Mouse (Mus musculus) left cerebral cortex, postnatal 4 days (tissue): ENCODE measurements at regions not wholly inside any gene's neighbourhood (a gene's known extent, or its start where the extent isn't known, plus 50 kb on each side); places are given as distances from the start of the nearest gene placed in this dataset.

ENCODE experiments used
- DNase-seq: peaks from one replicate; pipeline ENCODE4 v3.0.0-alpha.2; 2022
- intact Hi-C: fragments of 180-260 bp; cut with DNase I; formaldehyde crosslinking; loops from one replicate; pipeline ENCODE4 v1.15.1; 2025

- no peak for DNase-seq
- intact Hi-C loops = no loop called here
Measured at GRCm38 (mm10) chr10:54601993-54602392, 525.6 kb upstream of the Man1a start.

GRCm38 (mm10) chr10:54595072-54595471 lies 518.7 kb upstream of the Man1a start:
- DNase-seq = no peak

GRCm38 (mm10) chr10:54558636-54559035 lies 482.2 kb upstream of the Man1a start:
- intact Hi-C loops = no loop called here
- peak; percentile 38 for DNase-seq

More at GRCm38 (mm10) chr10:54595072-54595471, 518.7 kb upstream of the Man1a start:
- intact Hi-C loops = no loop called here

- DNase-seq = no peak
- intact Hi-C loops = no loop called here
Measured at GRCm38 (mm10) chr10:54551734-54552397, 475.5 kb upstream of the Man1a start.

GRCm38 (mm10) chr10:54550665-54551064 lies 474.3 kb upstream of the Man1a start:
- no peak for DNase-seq
- intact Hi-C loops = no loop called here

- DNase-seq = no peak
Measured at GRCm38 (mm10) chr10:54548977-54549376, 472.6 kb upstream of the Man1a start.

GRCm38 (mm10) chr10:54548526-54548925 lies 472.1 kb upstream of the Man1a start:
- intact Hi-C loops = no loop called here
- DNase-seq = no peak

More at GRCm38 (mm10) chr10:54548977-54549376, 472.6 kb upstream of the Man1a start:
- intact Hi-C loops = no loop called here

GRCm38 (mm10) chr10:54532581-54532980 lies 456.2 kb upstream of the Man1a start:
- DNase-seq = peak; percentile 2
- intact Hi-C loops = no loop called here

- DNase-seq = no peak
- intact Hi-C loops = no loop called here
Measured at GRCm38 (mm10) chr10:54510776-54511175, 434.4 kb upstream of the Man1a start.

GRCm38 (mm10) chr10:54509766-54510165 lies 433.4 kb upstream of the Man1a start:
- DNase-seq = no peak
- intact Hi-C loops = no loop called here
